Mouse (Mus musculus): ENCODE measurements at regions not wholly inside any gene's neighbourhood (a gene's known extent, or its start where the extent isn't known, plus 50 kb on each side); places are given as distances from the start of the nearest gene placed in this dataset.

GRCm38 (mm10) chr13:37705482-37705881 is 72.7 kb upstream of the Rreb1 start:
- DNase-seq (ENCODE audit: low spot score in 2 of 2) = no peak

DNA sequence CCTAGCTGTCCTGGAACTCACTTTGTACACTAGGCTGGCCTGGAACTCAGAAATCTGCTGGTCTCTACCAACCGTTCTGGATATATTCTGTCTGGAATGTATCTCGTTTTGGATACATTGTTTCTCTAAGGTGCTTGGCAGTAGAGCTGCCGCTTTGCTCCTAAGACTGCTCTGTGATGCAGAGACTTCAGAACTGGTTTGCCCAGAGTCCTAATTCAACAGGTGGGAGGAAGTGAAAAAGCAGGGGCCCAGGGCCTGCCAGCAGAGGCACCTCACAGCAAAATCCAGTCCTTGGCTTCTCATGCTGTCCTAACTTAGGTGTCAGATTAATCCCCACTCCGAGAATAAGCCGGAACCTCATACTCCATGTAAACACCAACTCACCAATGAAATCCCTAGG is 67.3 kb upstream of the Rreb1 start:
- no peak for DNase-seq (ENCODE audit: low spot score in 2 of 2)

DNA sequence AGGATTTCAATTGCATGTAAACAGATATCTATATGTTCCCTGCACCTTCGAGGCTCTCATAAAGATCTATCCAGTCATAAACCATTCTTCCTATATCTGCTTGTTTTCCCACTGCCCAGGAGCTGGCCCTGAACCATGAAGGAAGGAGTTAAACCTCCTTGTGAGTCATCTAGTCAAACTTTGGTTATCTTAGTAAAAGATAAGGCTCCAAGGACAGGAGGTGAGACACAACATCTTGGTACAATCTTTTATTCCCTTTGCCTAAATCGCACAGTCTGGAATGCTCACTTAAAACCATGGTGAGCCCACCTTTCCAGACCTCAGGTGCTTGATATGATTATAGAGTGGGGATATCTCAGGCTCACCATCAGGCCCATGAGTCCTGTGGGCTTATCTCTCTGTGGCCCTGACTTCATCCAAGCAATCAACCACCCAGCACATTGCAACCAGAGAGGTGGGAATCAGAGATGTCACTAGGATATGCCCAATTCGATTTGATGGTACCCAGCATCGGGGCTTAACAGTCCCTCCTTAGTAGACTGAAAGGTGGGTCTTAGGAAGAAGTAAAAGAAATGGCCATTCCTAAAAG is 65.2 kb upstream of the Rreb1 start:
- DNase-seq (ENCODE audit: low spot score in 2 of 2) = no peak

GRCm38 (mm10) chr13:37715058-37715712 is 63.0 kb upstream of the Rreb1 start:
- no peak for DNase-seq (ENCODE audit: low spot score in 2 of 2)

DNA sequence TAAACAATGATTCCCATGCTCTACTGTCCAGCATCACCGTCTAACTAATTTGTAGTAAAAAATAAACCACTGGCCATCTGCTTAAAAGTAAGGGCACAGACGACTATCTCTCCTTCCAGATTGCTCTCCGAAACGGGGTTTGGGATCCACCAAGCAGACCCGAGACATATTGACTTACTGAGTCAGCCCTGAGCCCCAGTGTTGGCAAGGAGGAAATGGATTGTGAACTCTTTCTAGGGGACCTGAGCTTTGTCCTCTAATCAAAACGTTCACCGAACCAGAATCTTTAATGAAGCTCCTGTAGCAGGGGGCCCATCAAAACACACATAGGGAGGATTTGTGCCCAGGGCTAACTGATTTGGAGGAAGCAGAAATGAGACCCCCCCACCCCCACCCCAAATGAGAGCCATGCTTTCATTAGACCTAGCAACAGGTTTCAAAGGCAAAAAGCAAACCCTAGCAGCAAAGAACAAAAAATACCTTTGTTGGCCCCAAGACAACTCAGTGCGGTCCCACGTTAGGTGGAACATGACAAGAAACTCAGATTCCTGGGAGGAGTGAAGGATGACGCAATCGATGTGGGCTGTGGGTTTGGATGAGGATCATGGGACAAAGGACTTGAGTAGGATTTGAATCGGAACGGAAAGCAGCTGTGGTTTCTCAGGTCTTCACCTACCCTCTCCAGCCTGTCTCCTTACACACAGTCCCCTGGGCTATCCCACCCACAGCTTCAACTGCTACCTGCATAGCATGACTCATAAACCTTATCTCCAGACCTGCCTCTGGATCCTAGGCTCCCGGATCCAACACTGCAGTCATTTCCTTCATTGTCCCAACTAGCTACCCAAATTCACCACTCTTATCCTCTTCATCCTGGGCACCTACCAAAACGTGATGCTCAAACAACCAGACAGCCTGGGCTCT is 62.2 kb upstream of the Rreb1 start:
- DNase-seq (ENCODE audit: low spot score in 2 of 2) = no peak

DNA sequence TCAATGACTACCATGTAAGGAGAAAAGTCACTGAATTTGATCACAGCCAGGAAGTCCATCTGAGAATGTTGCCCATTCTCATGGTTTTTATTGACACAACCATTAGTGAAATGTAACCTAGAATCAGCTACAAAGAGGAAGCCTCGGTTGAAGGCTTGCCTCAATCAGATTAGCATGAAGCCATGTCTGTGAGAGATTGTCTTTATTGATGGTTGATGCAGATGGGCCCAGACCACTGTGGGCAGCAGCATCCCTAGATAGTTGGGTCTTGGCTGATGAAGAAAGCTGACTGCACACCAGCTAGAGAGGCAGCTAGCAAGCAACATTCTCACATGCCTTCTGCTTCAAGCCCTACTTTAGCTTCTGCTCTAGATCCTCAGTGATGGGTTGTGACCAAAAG is 60.4 kb upstream of the Rreb1 start:
- DNase-seq (ENCODE audit: low spot score in 2 of 2) = no peak

DNA sequence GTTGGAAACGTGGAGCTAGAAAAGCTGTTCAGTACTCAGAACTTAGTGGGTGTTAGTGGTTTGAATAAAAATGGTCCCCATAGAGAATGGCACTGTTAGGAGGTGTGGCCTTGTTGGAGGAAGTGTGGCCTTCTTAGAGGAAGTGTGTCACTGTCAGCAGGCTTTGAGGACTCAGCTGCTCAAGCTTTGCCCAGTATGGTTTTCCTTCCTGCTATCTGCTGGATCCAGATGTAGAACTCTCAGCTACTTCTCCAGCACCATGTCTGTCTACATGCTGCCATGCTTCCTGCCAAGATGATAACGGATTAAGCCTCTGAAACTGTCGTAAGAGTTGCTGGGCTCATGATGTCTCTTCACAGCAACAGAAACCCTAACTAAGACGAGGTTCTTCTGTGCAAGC is 59.8 kb upstream of the Rreb1 start:
- no peak for DNase-seq (ENCODE audit: low spot score in 2 of 2)
